Mouse (Mus musculus) limb, embryonic 10.5 days (tissue): ENCODE data around the gene Iah1. TPM values are rescaled to one million over a fixed set of nuclear protein-coding genes. Genes with fewer than 3 reads are reported as not detected.
A peak's percentile ranks its signal among the peaks of the same experiment; 100 is the strongest.

ENCODE experiments used
- DNase-seq: peaks from one replicate; pipeline ENCODE4 v3.0.0-alpha.2; 2017; ENCODE audit warnings: low spot score
- H3K27ac ChIP-seq: fragments of 300-500 bp; sonication (generic); 2 replicates; pipeline ENCODE4 v1.5.1; 2016; ENCODE audit warnings: mild to moderate bottlenecking
- H3K27me3 ChIP-seq: fragments of 300-500 bp; sonication (generic); 2 replicates; pipeline ENCODE4 v1.6.1; 2016; ENCODE audit warnings: low read depth, mild to moderate bottlenecking; ENCODE audit not compliant: poor library complexity, severe bottlenecking
- H3K36me3 ChIP-seq: fragments of 300-500 bp; sonication (generic); 2 replicates; pipeline ENCODE4 v1.6.1; 2016; ENCODE audit warnings: mild to moderate bottlenecking, moderate library complexity
- H3K4me1 ChIP-seq: fragments of 300-500 bp; sonication (generic); 2 replicates; pipeline ENCODE4 v1.6.1; 2016
- H3K4me3 ChIP-seq: fragments of 300-500 bp; sonication (generic); 2 replicates; pipeline ENCODE4 v1.5.1; 2016; ENCODE audit warnings: mild to moderate bottlenecking, moderate library complexity
- H3K9me3 ChIP-seq: fragments of 300-500 bp; sonication (generic); replicated peaks from 2 replicates; pipeline ENCODE4 v1.6.1; 2016; ENCODE audit warnings: mild to moderate bottlenecking
- WGBS: fragments of 180-500 bp; shearing (Covaris S2); methylation state at CpG from one replicate; pipeline ENCODE4 v1.1.7; 2016; 5-methylcytosine and 5-hydroxymethylcytosine counted together
- polyA plus RNA-seq: library from polyadenylated mRNA; unstranded; fragments of >200 nt; fragmentation: Nextera tagmentation; extraction: Ambion mirVana; gene quantifications from 2 replicates; pipeline ENCODE4 v1.2.1, GENCODE M21; 2016

Iah1 gene
- polyA plus RNA-seq, 1 experiment from 2014 or later: 51.3 TPM

DNA sequence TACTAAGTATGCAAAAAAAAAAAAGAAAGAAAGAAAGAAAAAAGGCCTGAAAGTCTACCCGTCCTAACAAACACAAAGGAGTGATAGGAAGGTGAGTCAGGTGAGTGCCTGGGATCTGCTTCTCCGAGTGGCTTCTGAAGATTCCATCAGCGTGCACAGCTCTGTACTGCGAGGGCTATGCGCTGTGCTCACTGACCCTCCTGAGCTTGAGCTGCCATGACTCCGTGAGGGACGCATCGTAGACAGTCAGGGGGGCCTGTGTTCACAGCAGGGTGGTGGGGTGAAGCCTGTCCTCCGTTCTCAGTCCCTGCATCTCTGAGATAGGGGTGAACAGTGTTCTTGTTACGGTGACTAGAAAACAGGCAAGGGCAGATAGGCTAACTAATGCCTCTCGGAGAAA lies 17.3 kb upstream of the Iah1 start:
- 96% methylated on average over 11 of the region's 11 CpGs for WGBS
- H3K36me3 ChIP-seq: peaks cover 97% of the 10 kb centered on the region
- H3K27ac ChIP-seq: no peak overlapping the region
- no peaks in the 10 kb centered on the region for H3K4me1 ChIP-seq
- no peak overlapping the region for H3K4me3 ChIP-seq
- H3K27me3 ChIP-seq: no peaks in the 10 kb centered on the region
- DNase-seq: no peak
- no peaks in the 10 kb centered on the region for H3K9me3 ChIP-seq

DNA sequence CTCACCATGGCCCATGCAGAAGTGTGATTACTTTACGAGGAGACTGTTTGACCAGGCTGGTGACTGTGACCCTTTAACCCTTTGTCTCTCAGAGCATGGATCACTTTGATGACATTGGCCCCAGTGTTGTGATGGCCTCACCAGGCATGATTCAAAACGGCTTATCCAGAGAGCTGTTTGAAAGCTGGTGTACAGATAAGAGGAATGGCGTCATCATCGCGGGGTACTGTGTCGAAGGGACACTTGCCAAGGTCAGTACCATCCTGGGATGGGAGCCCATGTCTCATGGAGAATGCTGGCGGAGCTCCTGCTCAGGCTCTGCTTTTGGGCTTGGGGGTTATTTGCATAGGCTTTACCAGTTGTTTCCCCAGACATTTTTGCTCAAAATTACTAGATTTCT lies 14.9 kb upstream of the Iah1 start:
- peaks cover 97% of the 10 kb centered on the region for H3K36me3 ChIP-seq
- no peaks in the 10 kb centered on the region for H3K9me3 ChIP-seq
- WGBS: 89% methylated on average over 7 of the region's 7 CpGs
- no peak overlapping the region for H3K4me3 ChIP-seq
- no peak overlapping the region for H3K27ac ChIP-seq
- DNase-seq: no peak
- no peaks in the 10 kb centered on the region for H3K4me1 ChIP-seq
- H3K27me3 ChIP-seq: no peaks in the 10 kb centered on the region

DNA sequence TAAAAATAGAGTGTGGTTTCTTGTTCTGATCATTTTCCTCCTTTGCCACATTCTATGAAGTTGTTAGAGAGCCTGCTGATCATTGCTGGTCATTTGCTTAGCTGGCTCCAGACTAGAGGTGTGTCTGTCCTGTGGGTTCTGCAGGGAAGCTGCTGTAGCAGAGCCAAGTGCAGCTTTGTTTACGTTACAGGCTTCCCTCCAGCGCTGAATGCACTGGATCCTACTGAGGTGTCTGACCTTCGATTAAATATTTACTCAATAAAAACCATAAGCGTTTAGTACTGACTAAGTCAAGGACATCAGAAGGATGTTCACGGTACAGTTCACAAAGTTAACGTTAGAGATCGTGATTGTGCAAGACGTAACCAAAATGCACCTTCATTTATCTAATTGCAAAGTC lies 14.3 kb upstream of the Iah1 start:
- DNase-seq: no peak
- 92% methylated on average over 8 of the region's 8 CpGs for WGBS
- no peaks in the 10 kb centered on the region for H3K4me1 ChIP-seq
- H3K27me3 ChIP-seq: no peaks in the 10 kb centered on the region
- no peak overlapping the region for H3K27ac ChIP-seq
- H3K4me3 ChIP-seq: no peak overlapping the region
- H3K36me3 ChIP-seq: peaks cover 97% of the 10 kb centered on the region
- H3K9me3 ChIP-seq: no peaks in the 10 kb centered on the region

DNA sequence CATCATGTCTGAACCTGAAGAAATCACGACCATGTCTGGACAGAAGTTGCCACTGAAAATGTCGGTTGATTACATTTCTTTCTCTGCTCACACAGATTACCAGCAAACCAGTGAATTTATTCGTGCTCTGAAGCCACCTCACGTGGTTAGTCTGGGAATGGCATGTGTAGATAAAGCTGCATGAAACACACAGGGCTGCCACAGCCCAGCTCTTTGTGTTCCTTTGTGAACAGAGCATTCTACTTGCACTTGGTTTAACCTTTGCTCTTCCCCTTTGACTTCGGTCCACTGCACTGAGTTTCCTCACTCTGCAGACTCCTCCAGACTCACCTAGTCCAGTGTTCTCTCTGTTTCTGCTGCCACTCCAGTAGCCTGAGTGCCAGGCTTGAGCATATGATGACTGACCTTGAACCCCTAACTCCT lies 13.8 kb upstream of the Iah1 start:
- no peaks in the 10 kb centered on the region for H3K4me1 ChIP-seq
- no peak overlapping the region for H3K4me3 ChIP-seq
- peaks cover 96% of the 10 kb centered on the region for H3K36me3 ChIP-seq
- no peak overlapping the region for H3K27ac ChIP-seq
- 89% methylated on average over 5 of the region's 5 CpGs for WGBS
- H3K27me3 ChIP-seq: no peaks in the 10 kb centered on the region
- DNase-seq: no peak
- no peaks in the 10 kb centered on the region for H3K9me3 ChIP-seq

DNA sequence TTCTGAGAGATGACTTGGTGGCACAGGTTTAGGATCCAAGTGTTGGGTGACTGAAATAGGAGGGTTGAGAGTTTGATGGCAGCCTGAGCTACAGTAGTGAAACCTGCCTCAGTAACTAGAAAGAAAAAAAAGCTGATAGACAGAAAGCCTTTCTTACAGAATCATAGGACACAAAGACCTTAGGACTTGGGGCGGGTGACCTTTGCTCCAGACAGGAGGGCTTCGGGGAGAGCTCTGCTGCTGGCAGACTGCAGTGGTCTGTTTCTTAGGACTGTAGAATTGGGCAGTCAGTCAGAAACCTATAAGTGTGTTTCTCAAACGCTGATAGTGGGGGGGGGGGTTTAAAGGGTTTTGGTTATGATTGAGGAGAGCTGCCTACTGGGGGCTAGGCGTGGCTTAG lies 10.4 kb upstream of the Iah1 start:
- H3K4me1 ChIP-seq: no peaks in the 10 kb centered on the region
- H3K36me3 ChIP-seq: peaks cover 99% of the 10 kb centered on the region
- no peaks in the 10 kb centered on the region for H3K27me3 ChIP-seq
- DNase-seq: no peak
- WGBS: 91% methylated on average over 4 of the region's 4 CpGs
- H3K4me3 ChIP-seq: no peak overlapping the region
- H3K27ac ChIP-seq: no peak overlapping the region
- H3K9me3 ChIP-seq: no peaks in the 10 kb centered on the region

DNA sequence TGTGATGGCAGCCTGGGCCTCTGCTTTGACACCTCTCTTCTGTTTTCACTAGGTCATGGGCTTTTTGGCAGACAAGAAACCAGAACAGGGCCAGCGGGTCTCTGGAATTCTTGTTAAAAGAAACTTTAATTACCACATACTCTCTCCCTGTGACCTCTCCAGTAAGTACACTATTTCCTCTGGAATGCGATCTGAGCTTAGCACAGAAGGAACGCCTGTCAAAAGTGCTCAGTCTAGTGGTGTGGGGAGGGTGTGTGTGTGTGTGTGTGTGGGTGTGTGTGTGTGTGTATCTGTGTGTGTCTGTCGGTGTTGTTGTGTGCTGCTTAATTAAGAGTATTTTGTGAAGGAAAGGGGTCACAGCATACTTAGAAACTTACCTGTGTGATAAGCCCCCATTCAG lies 9.5 kb upstream of the Iah1 start:
- Histone ChIP-seq H3K36me3 (peaks cover 99% of the 10 kb centered on the region), H3K9me3 (no peaks in the 10 kb centered on the region), H3K4me1 (no peaks in the 10 kb centered on the region), H3K4me3 (no peak overlapping the region), H3K27ac (no peak overlapping the region), H3K27me3 (no peaks in the 10 kb centered on the region)
- DNase-seq: no peak
- WGBS: 94% methylated on average over 4 of the region's 4 CpGs

DNA sequence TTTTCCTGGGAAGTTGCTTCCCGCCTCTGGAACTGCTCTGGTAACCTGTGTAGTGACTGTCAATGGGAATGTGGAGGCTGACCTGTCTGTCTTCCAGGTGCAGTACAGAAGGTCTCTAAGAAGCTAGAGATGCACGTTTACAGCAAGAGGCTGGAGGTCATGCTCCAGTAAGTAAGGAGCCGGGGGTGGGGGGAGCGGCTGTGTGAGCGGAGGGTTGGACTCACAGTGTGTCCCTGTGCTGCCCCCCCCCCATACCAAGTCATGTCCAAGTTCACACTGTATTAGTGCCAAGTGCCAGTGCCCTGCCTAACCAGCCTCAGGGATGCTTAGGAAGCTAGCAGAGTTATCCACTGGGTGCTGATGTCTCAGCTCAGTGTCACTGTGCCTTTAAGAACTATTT lies 4.0 kb upstream of the Iah1 start:
- 92% methylated on average over 5 of the region's 5 CpGs for WGBS
- H3K36me3 ChIP-seq: peaks cover 83% of the 10 kb centered on the region
- no peak overlapping the region for H3K4me3 ChIP-seq

DNA sequence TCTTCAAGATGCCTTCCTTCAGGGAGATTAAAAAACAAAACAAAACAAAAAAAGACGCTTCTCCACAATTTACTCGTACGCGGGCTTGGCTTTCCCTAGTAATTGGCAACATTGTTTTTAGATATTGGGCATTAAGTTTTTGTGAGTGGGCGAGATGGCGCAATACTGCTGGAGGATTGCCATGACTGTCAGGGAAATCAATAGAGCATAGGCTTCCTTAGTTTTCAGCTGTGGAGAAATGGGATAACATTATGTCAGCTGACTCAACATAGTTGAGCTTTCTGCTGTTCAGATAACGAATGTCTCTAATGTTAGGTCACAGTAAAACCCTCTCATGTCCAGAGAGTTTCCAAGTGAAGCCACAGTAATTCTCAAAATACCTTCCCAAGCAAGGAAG lies 678 bp downstream of the Iah1 start:
- Histone ChIP-seq H3K27ac (peak overlapping the region; percentile 92), H3K9me3 (no peaks in the 10 kb centered on the region), H3K36me3 (peaks cover 69% of the 10 kb centered on the region), H3K27me3 (no peaks in the 10 kb centered on the region), H3K4me3 (peak overlapping the region; percentile 78), H3K4me1 (peaks cover 7% of the 10 kb centered on the region)
- WGBS: 47% methylated on average over 7 of the region's 7 CpGs
- DNase-seq: no peak

More for the DNA sequence above, 4.0 kb upstream of the Iah1 start:
- Histone ChIP-seq H3K27ac (no peak overlapping the region), H3K4me1 (peaks cover 5% of the 10 kb centered on the region), H3K27me3 (no peaks in the 10 kb centered on the region), H3K9me3 (no peaks in the 10 kb centered on the region)
- DNase-seq: no peak

DNA sequence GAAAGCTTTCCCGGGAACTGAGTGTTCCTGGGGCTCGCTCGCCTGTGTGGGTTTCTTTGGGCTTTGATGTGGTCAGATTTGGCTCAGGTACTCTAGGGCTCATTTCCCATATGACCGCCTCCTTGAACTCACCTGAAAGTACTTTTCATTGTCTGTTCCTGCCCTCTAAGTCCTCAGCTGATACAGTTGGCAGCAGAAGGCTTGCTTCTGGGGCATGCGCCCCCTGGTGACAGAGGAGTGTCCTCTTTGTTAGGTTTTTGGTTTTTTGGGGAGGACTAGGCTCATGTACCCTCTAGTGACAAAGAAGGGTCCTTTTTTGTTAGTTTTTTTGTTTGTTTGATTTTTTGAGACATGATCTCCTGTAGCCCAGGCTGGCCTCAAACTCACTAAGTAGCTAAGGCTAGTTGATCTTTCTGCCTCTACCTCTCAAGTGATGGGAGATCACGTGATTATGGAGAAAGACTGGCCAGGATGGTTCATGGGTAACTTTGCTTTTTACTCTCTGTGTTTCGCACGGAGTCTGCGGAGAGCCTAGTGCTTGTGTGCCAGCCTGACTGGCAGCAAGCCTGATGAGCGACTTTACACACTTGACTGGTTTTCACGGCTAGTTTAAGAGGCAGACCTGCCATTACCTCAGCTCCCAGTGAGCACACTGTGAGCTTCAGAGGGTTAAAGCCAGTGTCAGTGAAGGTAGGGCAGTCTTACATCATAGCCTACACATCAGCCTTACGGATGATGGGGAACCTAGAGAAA lies 2.1 kb downstream of the Iah1 start:
- Histone ChIP-seq H3K9me3 (no peaks in the 10 kb centered on the region), H3K27me3 (no peaks in the 10 kb centered on the region), H3K27ac (no peak overlapping the region), H3K4me3 (no peak overlapping the region), H3K4me1 (peaks cover 7% of the 10 kb centered on the region), H3K36me3 (peaks cover 69% of the 10 kb centered on the region)
- WGBS: 79% methylated on average over 12 of the region's 12 CpGs
- peak; percentile 65 for DNase-seq

DNA sequence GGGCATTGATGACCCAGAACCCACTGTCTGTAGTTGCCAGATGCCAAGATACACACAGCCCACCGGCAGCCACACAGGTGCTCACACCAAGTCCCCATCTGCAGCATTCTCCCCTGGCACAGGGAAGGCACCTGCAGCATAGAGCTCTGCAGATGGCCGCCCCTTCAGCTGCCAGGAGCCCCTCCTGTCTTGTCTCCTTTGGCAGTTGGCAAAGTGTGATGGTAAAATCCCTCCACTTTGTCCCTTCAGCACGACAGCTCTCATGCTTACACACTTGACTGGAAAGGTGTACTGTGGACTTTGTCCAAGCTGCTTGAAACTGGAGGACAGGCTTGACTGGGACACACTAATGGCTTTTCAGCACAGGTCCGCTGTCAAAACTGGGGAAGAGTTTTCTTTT lies 4.1 kb downstream of the Iah1 start:
- 92% methylated on average over 4 of the region's 4 CpGs for WGBS
- peaks cover 69% of the 10 kb centered on the region for H3K36me3 ChIP-seq
- H3K27me3 ChIP-seq: no peaks in the 10 kb centered on the region

DNA sequence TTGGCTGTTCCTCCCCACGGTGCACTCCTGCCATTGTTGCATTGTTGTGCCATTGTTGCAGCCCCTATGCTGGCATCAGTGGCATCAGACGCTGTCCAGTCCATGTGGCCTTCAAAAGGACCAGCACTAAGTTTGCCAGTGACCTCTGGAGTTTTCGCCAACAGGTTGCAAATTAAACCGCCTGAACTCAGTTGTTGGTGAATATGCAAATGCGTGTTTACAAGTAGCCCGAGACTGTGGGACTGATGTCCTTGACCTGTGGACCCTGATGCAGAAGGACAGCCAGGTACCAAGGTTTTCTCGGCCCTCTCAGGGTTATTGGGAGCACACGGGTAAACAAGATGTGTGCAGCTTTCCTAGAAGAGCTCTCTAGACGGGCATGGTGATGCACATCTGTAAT lies 5.0 kb downstream of the Iah1 start:
- Histone ChIP-seq H3K4me1 (peaks cover 7% of the 10 kb centered on the region), H3K9me3 (no peaks in the 10 kb centered on the region), H3K4me3 (no peak overlapping the region), H3K27ac (no peak overlapping the region), H3K27me3 (no peaks in the 10 kb centered on the region), H3K36me3 (peaks cover 75% of the 10 kb centered on the region)
- WGBS: 84% methylated on average over 9 of the region's 9 CpGs
- no peak for DNase-seq

More for the DNA sequence above, 4.1 kb downstream of the Iah1 start:
- Histone ChIP-seq H3K27ac (no peak overlapping the region), H3K9me3 (no peaks in the 10 kb centered on the region), H3K4me3 (no peak overlapping the region), H3K4me1 (peaks cover 7% of the 10 kb centered on the region)
- no peak for DNase-seq

DNA sequence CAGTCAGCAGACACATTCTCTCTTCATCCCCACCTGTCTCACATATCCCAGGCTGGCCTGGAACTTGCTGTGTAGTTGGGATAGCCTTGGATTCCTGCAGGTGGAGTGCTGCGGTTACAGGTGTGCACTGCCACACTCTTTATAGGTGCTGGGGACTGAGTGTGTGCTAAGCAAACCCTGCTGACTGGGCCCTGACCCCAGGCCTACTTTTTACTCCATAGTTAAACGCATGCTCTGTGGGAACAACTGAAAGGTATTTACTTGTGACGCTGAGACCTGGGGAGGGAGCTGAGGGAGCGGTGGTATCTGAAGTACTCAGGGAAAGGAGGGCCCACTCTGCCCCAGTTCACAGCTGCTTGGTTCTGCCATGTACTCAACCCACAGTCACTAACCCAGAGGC lies 6.1 kb downstream of the Iah1 start:
- Histone ChIP-seq H3K36me3 (peaks cover 86% of the 10 kb centered on the region), H3K4me3 (no peak overlapping the region), H3K9me3 (no peaks in the 10 kb centered on the region), H3K27ac (no peak overlapping the region), H3K4me1 (peaks cover 2% of the 10 kb centered on the region), H3K27me3 (no peaks in the 10 kb centered on the region)
- DNase-seq: no peak
- 93% methylated on average over 4 of the region's 4 CpGs for WGBS

DNA sequence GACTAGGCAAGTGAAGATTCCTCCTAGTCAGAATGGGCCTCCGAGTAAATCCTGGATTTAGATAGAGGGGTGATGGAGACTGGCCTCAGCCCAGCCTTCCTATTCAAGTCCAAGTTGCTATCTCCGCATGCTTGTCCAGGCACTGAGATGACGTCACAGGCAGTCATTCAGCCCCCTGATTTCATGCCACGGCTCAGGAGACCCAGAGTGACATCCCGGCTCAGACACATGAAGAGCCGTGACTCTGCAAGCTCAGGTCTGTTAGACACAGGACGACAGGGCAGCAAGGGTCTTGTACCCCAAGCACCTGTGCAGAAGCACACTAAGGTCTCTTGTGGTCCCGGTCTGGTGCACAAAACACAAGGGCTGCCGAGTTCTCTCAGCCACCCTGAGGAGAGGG lies 6.7 kb downstream of the Iah1 start:
- WGBS: 91% methylated on average over 9 of the region's 9 CpGs
- H3K27ac ChIP-seq: no peak overlapping the region
- DNase-seq: no peak
- no peaks in the 10 kb centered on the region for H3K4me1 ChIP-seq
- no peaks in the 10 kb centered on the region for H3K9me3 ChIP-seq
- no peak overlapping the region for H3K4me3 ChIP-seq
- H3K36me3 ChIP-seq: peaks cover 92% of the 10 kb centered on the region
- no peaks in the 10 kb centered on the region for H3K27me3 ChIP-seq

DNA sequence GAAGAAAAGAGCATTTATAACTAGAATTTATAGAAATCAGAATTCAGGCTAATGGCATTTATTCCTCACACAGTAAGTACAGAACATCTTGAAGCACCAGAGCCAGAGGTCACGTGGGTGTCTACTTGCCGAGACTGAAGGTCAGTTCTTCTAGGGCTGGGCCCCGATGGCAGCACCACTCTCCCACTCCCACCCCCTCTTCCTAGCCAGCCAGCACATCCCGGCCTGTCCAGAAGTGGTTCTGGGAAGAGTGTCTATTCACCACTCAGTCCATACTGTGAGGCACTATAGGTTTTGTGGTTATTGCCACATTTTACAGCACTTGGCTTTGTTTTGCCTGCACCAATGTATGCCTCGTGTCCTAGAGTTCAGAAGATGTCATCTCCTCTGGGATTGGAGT lies 7.9 kb downstream of the Iah1 start:
- H3K9me3 ChIP-seq: no peaks in the 10 kb centered on the region
- H3K4me3 ChIP-seq: no peak overlapping the region
- 88% methylated on average over 5 of the region's 5 CpGs for WGBS
- no peak for DNase-seq
- no peak overlapping the region for H3K27ac ChIP-seq
- no peaks in the 10 kb centered on the region for H3K27me3 ChIP-seq
- H3K36me3 ChIP-seq: peaks cover 97% of the 10 kb centered on the region
- H3K4me1 ChIP-seq: no peaks in the 10 kb centered on the region
